Mouse (Mus musculus) bone marrow macrophage, adult 2 months (primary cell): ENCODE measurements around the gene Gm42906. TPM values are rescaled to one million over a fixed set of nuclear protein-coding genes. Genes with fewer than 3 reads are reported as not detected.
A peak's percentile ranks its signal among the peaks of the same experiment; 100 is the strongest.

Experiments used
- H3K27ac ChIP-seq: 2 replicates; pipeline ENCODE4 v1.5.1; 2012; ENCODE audit warnings: low read depth, low read length; ENCODE audit not compliant: insufficient read depth
- H3K4me1 ChIP-seq: 2 replicates; pipeline ENCODE4 v1.6.1; 2012; ENCODE audit warnings: low read length; ENCODE audit not compliant: control insufficient read depth, insufficient read depth
- H3K4me3 ChIP-seq: 2 replicates; pipeline ENCODE4 v1.5.1; 2012; ENCODE audit warnings: mild to moderate bottlenecking, low read length, moderate library complexity; ENCODE audit not compliant: insufficient read depth
- CTCF ChIP-seq: IDR thresholded peaks from 2 replicates; pipeline ENCODE4 v1.5.1; 2012; ENCODE audit warnings: low read depth, mild to moderate bottlenecking, low read length, moderate library complexity
- POLR2A ChIP-seq: IDR thresholded peaks from 2 replicates; pipeline ENCODE4 v1.6.1; 2012; ENCODE audit warnings: mild to moderate bottlenecking, low read depth, low read length, borderline replicate concordance
- polyA plus RNA-seq: library from polyadenylated mRNA; stranded (reverse); fragments of >200 nt; gene quantifications from 2 replicates; pipeline ENCODE4 v1.2.4, GENCODE M21; 2012; ENCODE audit not compliant: missing spikeins, insufficient read depth, insufficient read length

Gm42906 gene
- polyA plus RNA-seq, 1 experiment, result not detected

- Histone ChIP-seq H3K27ac (no peak overlapping the region), H3K4me3 (no peak overlapping the region), H3K4me1 (peaks cover 12% of the 10 kb centered on the region)
- TF ChIP-seq POLR2A (no peak), CTCF (no peak)
Measured at GRCm38 (mm10) chr5:151230427-151230826, 197.5 kb downstream of the Gm42906 start.

GRCm38 (mm10) chr5:151228367-151229005 is 199.5 kb downstream of the Gm42906 start:
- H3K4me1 ChIP-seq, result peaks cover 10% of the 10 kb centered on the region
- H3K27ac ChIP-seq, result no peak overlapping the region
- TF ChIP-seq CTCF (no peak), POLR2A (no peak)
- H3K4me3 ChIP-seq, result no peak overlapping the region

DNA sequence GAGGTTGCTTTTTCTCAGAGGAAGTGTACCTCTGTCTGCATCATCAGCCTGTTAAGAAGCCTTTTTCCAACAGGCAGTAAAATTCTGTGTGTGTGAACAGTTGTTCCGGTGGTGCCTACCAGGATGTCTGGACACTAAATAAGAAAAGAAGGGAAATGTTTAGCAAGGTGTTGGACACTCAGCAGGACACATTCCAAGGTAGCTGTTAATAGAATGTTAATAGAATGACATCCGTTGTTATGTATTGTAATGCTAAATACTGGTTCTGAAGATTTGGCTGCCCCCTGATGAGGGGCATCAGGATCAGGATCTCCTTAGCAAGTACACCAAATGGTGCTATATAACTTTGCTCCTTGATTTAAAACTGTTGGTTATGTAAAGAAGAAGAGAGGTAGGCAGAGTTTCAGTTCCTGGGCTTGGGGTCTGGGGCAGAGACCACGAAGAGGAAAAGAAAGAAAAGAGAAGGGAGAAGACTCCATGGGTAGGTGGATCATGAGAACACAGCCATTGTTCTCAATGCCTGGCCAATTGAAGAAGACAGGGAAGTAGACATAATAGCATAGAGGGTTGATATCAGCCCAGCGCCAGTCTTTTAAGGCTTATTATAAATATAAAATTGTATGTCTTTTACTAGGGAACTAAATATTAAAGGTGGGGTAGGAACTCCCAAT is 204.1 kb downstream of the Gm42906 start:
- Histone ChIP-seq H3K4me3 (no peak overlapping the region), H3K4me1 (peaks cover 10% of the 10 kb centered on the region), H3K27ac (no peak overlapping the region)
- no peak for TF ChIP-seq CTCF
- TF ChIP-seq POLR2A, result no peak

- H3K4me3 ChIP-seq, result no peak overlapping the region
- no peak overlapping the region for H3K27ac ChIP-seq
- H3K4me1 ChIP-seq, result peaks cover 4% of the 10 kb centered on the region
- TF ChIP-seq CTCF, result no peak
- TF ChIP-seq POLR2A, result no peak
Measured at GRCm38 (mm10) chr5:151222791-151223190, 205.2 kb downstream of the Gm42906 start.

GRCm38 (mm10) chr5:151218689-151219115 is 209.3 kb downstream of the Gm42906 start:
- TF ChIP-seq CTCF (no peak), POLR2A (no peak)
- no peaks in the 10 kb centered on the region for H3K4me1 ChIP-seq

DNA sequence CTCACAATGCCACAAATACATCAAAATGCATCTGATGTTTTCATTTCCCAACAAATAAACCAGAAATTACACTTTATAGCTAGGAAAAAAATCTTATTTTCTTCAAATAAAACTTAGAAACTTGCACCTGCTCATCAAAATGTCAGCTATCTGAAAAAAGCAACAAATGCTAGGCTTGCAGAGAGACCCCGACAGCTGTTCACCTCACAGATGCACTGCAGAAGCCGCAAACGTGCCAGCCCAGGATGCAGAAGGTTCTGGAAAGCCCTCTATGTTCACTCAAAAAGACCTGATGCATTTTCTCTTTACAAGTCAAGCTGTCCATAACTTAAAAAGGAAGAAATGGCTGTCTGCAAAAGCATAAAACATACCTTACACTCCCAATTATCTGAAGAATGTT is 214.9 kb downstream of the Gm42906 start:
- TF ChIP-seq POLR2A (no peak), CTCF (no peak)
- peaks cover 14% of the 10 kb centered on the region for H3K4me1 ChIP-seq
- no peak overlapping the region for H3K27ac ChIP-seq
- no peak overlapping the region for H3K4me3 ChIP-seq

More at GRCm38 (mm10) chr5:151218689-151219115, 209.3 kb downstream of the Gm42906 start:
- H3K27ac ChIP-seq, result no peak overlapping the region
- H3K4me3 ChIP-seq, result no peak overlapping the region

GRCm38 (mm10) chr5:151210869-151211268 is 217.1 kb downstream of the Gm42906 start:
- peak overlapping the region; percentile 85 for H3K27ac ChIP-seq
- no peak overlapping the region for H3K4me3 ChIP-seq
- no peak for TF ChIP-seq POLR2A
- TF ChIP-seq CTCF, result no peak
- peaks cover 14% of the 10 kb centered on the region for H3K4me1 ChIP-seq

- Histone ChIP-seq H3K4me3 (0 out of 2 replicates have a peak overlapping the region, but pooled peaks have one; percentile 4), H3K27ac (peak overlapping the region; percentile 85)
Measured at GRCm38 (mm10) chr5:151210060-151210459, 217.9 kb downstream of the Gm42906 start.

GRCm38 (mm10) chr5:151205017-151205416 is 222.9 kb downstream of the Gm42906 start:
- H3K4me1 ChIP-seq, result peaks cover 5% of the 10 kb centered on the region
- no peak for TF ChIP-seq CTCF
- no peak for TF ChIP-seq POLR2A
- no peak overlapping the region for H3K4me3 ChIP-seq
- H3K27ac ChIP-seq, result no peak overlapping the region

More at GRCm38 (mm10) chr5:151210060-151210459, 217.9 kb downstream of the Gm42906 start:
- TF ChIP-seq POLR2A (no peak), CTCF (no peak)
- H3K4me1 ChIP-seq, result peaks cover 14% of the 10 kb centered on the region

DNA sequence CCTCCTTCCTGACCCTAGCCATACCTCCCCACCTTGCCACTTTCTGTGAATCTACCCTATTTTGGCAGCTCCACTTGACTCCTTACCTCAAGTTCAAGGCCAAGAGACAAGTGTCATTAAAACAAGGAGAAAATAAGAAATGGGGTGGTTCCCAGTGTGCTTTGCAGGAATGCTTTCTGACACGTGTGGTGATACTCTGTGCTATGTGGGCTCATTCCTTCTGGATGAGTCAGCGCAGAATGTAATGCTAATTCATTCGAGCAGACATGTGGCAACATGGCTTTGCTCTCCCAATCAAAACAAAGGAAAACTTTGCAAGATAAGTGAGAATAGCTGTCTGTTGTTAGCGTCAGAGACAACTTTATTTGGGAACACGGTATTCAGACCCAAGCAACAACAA is 225.0 kb downstream of the Gm42906 start:
- no peaks in the 10 kb centered on the region for H3K4me1 ChIP-seq
- H3K4me3 ChIP-seq, result no peak overlapping the region
- TF ChIP-seq POLR2A, result no peak
- TF ChIP-seq CTCF, result no peak
- no peak overlapping the region for H3K27ac ChIP-seq
